Mouse (Mus musculus) gastrocnemius, postnatal 10 days (tissue): ENCODE data around the gene Rbmy. TPM values are rescaled to one million over a fixed set of nuclear protein-coding genes. Genes with fewer than 3 reads are reported as not detected.
"Not testable (repeated sequence)": the region's sequence is repeated elsewhere in the genome, so short reads cannot be mapped to it uniquely, and the experiment has no call there.

Experiments used
- DNase-seq: peaks from one replicate; pipeline ENCODE4 v3.0.0; 2021; ENCODE audit warnings: mixed read lengths
- long read RNA-seq, 2 experiments: library from polyadenylated mRNA; stranded (forward); transcript quantifications; one replicate each; pipeline ENCODE4 v2.0.0; 2021
- total RNA-seq, 2 experiments: library from RNA; stranded (reverse); gene quantifications; 2 replicates each; pipeline ENCODE4 v1.2.3; 2021

Gene Rbmy
- total RNA-seq: not detected
- long read RNA-seq, experiment 1: 0 reads
- long read RNA-seq, experiment 2: 0 reads

- DNase-seq: not testable (repeated sequence)
Measured at GRCm38 (mm10) chrY:2830380-2830779, at the start of gene Rbmy, which contains the start of gene Gm10256. Gene Rbmy (plus strand): TSS chrY:2830680. Gene Gm10256 (plus strand): TSS chrY:2830699.

GRCm38 (mm10) chrY:2796105-2796504, 34.4 kb upstream of the Rbmy start, which contains the start of gene Gm4064:
Gene Gm4064 (minus strand): TSS chrY:2796205.
- not testable (repeated sequence) for DNase-seq

Other genes starting within 250 kb of the Rbmy start
- gene H2al2c, start 231.6 kb upstream of the Rbmy start, total RNA-seq: not detected
- not detected for gene Sry, start 167.0 kb upstream of the Rbmy start, total RNA-seq
- gene H2al2b, start 110.0 kb upstream of the Rbmy start, total RNA-seq: not detected
- gene Gm4064, start 34.5 kb upstream of the Rbmy start, total RNA-seq: not detected
- gene Gm10256, start within 50 bp of the Rbmy start, total RNA-seq: not detected
- not detected for gene Gm10352, start 70.3 kb downstream of the Rbmy start, total RNA-seq
- not detected for gene Gm29289, start 101.9 kb downstream of the Rbmy start, total RNA-seq